Mouse (Mus musculus) hindbrain, embryonic 12.5 days (tissue): ENCODE data around the gene Cenph. TPM values are rescaled to one million over a fixed set of nuclear protein-coding genes. Genes with fewer than 3 reads are reported as not detected.

ENCODE experiments used
- polyA plus RNA-seq: library from polyadenylated mRNA; unstranded; fragments of >200 nt; fragmentation: Nextera tagmentation; extraction: Ambion mirVana; gene quantifications from 2 replicates; pipeline ENCODE4 v1.2.1, GENCODE M21; 2016

Gene Cenph
- polyA plus RNA-seq, 1 experiment from 2014 or later = 29.1 TPM

Other genes starting within 250 kb of the Cenph start
- 6.4 and 8.1 TPM in 2 replicates for gene Ocln, start 223.2 kb downstream of the Cenph start, polyA plus RNA-seq
- gene Marveld2, start 158.9 kb downstream of the Cenph start, polyA plus RNA-seq = 3.4 and 4.2 TPM in 2 replicates
- 257 and 279 TPM in 2 replicates for gene Ak6, start 124.9 kb downstream of the Cenph start, polyA plus RNA-seq
- 24.0 and 25.1 TPM in 2 replicates for gene Rad17, start 124.8 kb downstream of the Cenph start, polyA plus RNA-seq
- gene Taf9, start 124.3 kb downstream of the Cenph start, polyA plus RNA-seq = 18.3 and 27.6 TPM in 2 replicates
- gene Ccdc125, start 106.2 kb downstream of the Cenph start, polyA plus RNA-seq = 3.4 and 3.6 TPM in 2 replicates
- 71.2 and 74.1 TPM in 2 replicates for gene Cdk7, start 45.0 kb downstream of the Cenph start, polyA plus RNA-seq
- 111 and 118 TPM in 2 replicates for gene Mrps36, start 31.2 kb downstream of the Cenph start, polyA plus RNA-seq
- 174 and 189 TPM in 2 replicates for gene Ccnb1, start 10.7 kb upstream of the Cenph start, polyA plus RNA-seq
- gene Slc30a5, start 57.5 kb upstream of the Cenph start, polyA plus RNA-seq = 43.5 and 51.2 TPM in 2 replicates